ENCODE assay signal across 9 mouse cellular contexts in the genomic region with DNA sequence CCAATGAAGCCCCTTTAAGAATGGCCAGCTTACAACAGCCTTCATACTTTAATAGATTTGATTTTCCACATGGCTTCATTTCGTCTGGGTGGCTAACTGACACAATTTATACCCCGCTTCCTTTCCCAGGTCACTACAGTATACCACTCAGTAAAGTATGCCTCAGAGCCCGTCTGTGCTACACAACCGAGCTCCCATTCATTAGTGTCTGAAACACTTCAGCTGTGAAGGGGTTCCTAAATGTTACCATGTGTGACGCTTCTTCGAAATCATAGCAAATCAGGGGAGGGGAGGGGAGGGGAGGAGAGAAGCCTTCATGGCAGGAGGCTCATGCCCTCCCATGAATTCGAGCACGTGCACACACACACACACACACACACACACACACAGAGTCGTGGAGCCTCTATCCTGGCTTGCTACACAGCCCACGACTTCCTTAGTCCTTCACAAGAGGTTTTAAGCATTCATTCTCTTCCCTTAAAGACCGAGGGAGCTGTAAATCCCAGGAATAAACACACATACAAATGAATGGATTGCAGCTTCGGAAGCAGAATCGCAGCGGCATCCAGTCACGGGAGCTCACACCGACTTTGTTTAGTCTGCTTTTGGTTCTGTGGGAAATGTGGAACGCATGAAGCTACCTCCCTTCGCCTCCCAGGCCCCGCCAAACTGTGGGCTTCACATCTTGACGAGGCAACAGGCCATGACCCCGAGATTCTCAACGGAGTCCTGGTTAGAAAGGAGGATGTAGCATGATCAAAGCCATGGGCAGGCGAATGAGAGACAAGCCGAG.
A peak's percentile ranks its signal among the peaks of the same experiment; 100 is the strongest.
DNase-seq lines count a peak whose midpoint lies in the region; ATAC-seq lines count a peak whose summit lies in the region.
"Had no signal": no experiment of that assay in that cellular context is flagged by ENCODE, and none has a peak within 500 bp of the region (broad histone marks: within the 10 kb centered on the region; RNA-seq: fewer than 3 reads in every experiment).

No protein-coding gene starts in this region.

- ATAC-seq in heart, embryonic 12.5 days (ENCODE audit: insufficient number of reproducible peaks, low FRiP score): no peak
- no peak for ATAC-seq in heart, embryonic 11.5 days (replicated peaks; ENCODE audit: insufficient number of reproducible peaks, low FRiP score, low TSS enrichment)
- ATAC-seq in limb, embryonic 12.5 days (ENCODE audit: insufficient number of reproducible peaks, insufficient read depth, low FRiP score, low TSS enrichment, low read depth): peak; percentile 75; the same call in 1 of the 2 replicates
- peak; percentile 65 for ATAC-seq in neural tube, embryonic 12.5 days (ENCODE audit: low FRiP score, low read depth)
- ATAC-seq in CD4-positive, CD25-positive, alpha-beta regulatory T cell, adult 4 months: no peak

- no peak overlapping the region for H3K4me3 ChIP-seq in heart, embryonic 12.5 days
- H3K4me3 ChIP-seq in heart, embryonic 11.5 days (ENCODE audit: low read depth, low read length): no peak overlapping the region
- no peak overlapping the region for H3K4me3 ChIP-seq in forebrain, embryonic 10.5 days
- no peak overlapping the region for H3K4me3 ChIP-seq in limb, embryonic 12.5 days (replicated peaks)
- H3K4me3 ChIP-seq in neural tube, embryonic 12.5 days: no peak overlapping the region
- H3K4me3 ChIP-seq: heart, embryonic 15.5 days had no signal

- DNase-seq in forebrain, embryonic 10.5 days (ENCODE audit: extremely low spot score, low spot score): no peak
- DNase-seq in adrenal gland, adult 2 months: no peak
- no peak for DNase-seq in frontal cortex, adult 2 months (ENCODE audit: extremely low spot score in 1 of 2, low spot score in 1 of 2)

- H3K4me1 ChIP-seq in heart, embryonic 12.5 days (replicated peaks): peaks cover 2% of the 10 kb centered on the region; the same call in 1 of the 2 replicates
- H3K4me1 ChIP-seq in heart, embryonic 11.5 days (ENCODE audit: control insufficient read depth, insufficient read depth, low read length): no peaks in the 10 kb centered on the region; the same call in 1 of the 2 replicates
- H3K4me1 ChIP-seq in forebrain, embryonic 10.5 days: peaks cover 52% of the 10 kb centered on the region
- peaks cover 67% of the 10 kb centered on the region for H3K4me1 ChIP-seq in limb, embryonic 12.5 days (replicated peaks)
- H3K4me1 ChIP-seq in neural tube, embryonic 12.5 days: peaks cover 19% of the 10 kb centered on the region
- H3K4me1 ChIP-seq: heart, embryonic 15.5 days had no signal

- no peaks in the 10 kb centered on the region for H3K27me3 ChIP-seq in heart, embryonic 12.5 days (replicated peaks)
- no peaks in the 10 kb centered on the region for H3K27me3 ChIP-seq in heart, embryonic 11.5 days (ENCODE audit: control insufficient read depth, insufficient read depth, low read length)
- no peaks in the 10 kb centered on the region for H3K27me3 ChIP-seq in forebrain, embryonic 10.5 days (ENCODE audit: poor library complexity, severe bottlenecking)
- H3K27me3 ChIP-seq in limb, embryonic 12.5 days: no peaks in the 10 kb centered on the region
- H3K27me3 ChIP-seq in neural tube, embryonic 12.5 days (replicated peaks): no peaks in the 10 kb centered on the region
- H3K27me3 ChIP-seq: heart, embryonic 15.5 days had no signal

- no peak overlapping the region for H3K27ac ChIP-seq in heart, embryonic 12.5 days (ENCODE audit: poor library complexity, severe bottlenecking)
- H3K27ac ChIP-seq in heart, embryonic 11.5 days (ENCODE audit: low read depth, low read length): no peak overlapping the region
- peak overlapping the region; percentile 69 for H3K27ac ChIP-seq in forebrain, embryonic 10.5 days
- peak overlapping the region; percentile 81 for H3K27ac ChIP-seq in limb, embryonic 12.5 days
- no peak overlapping the region for H3K27ac ChIP-seq in neural tube, embryonic 12.5 days
- H3K27ac ChIP-seq: heart, embryonic 15.5 days had no signal

- no peaks in the 10 kb centered on the region for H3K9me3 ChIP-seq in heart, embryonic 12.5 days (replicated peaks)
- no peaks in the 10 kb centered on the region for H3K9me3 ChIP-seq in heart, embryonic 11.5 days (replicated peaks; ENCODE audit: control insufficient read depth, low read length)
- H3K9me3 ChIP-seq in forebrain, embryonic 10.5 days: no peaks in the 10 kb centered on the region
- H3K9me3 ChIP-seq in limb, embryonic 12.5 days: no peaks in the 10 kb centered on the region
- no peaks in the 10 kb centered on the region for H3K9me3 ChIP-seq in neural tube, embryonic 12.5 days
- H3K9me3 ChIP-seq: heart, embryonic 15.5 days had no signal

- H3K36me3 ChIP-seq in heart, embryonic 12.5 days: 0 out of 2 replicates have a peak, but pooled peaks cover 12% of the 10 kb centered on the region
- H3K36me3 ChIP-seq in heart, embryonic 11.5 days (ENCODE audit: control insufficient read depth, insufficient read depth, low read length): no peaks in the 10 kb centered on the region
- peaks cover 90% of the 10 kb centered on the region for H3K36me3 ChIP-seq in forebrain, embryonic 10.5 days (replicated peaks)
- H3K36me3 ChIP-seq in limb, embryonic 12.5 days: peaks cover 29% of the 10 kb centered on the region
- no peaks in the 10 kb centered on the region for H3K36me3 ChIP-seq in neural tube, embryonic 12.5 days
- H3K36me3 ChIP-seq: heart, embryonic 15.5 days had no signal

- H3K4me2 ChIP-seq in heart, embryonic 12.5 days: no peak overlapping the region
- H3K4me2 ChIP-seq in heart, embryonic 11.5 days: no peak overlapping the region
- peak overlapping the region; percentile 32 for H3K4me2 ChIP-seq in limb, embryonic 12.5 days
- peak overlapping the region; percentile 22 for H3K4me2 ChIP-seq in neural tube, embryonic 12.5 days (replicated peaks)
- H3K4me2 ChIP-seq: heart, embryonic 15.5 days had no signal

- WGBS in heart, embryonic 12.5 days: 78% methylated on average over 24 of the region's 24 CpGs
- WGBS in heart, embryonic 11.5 days (ENCODE audit: insufficient replicate concordance): 64% methylated on average over 24 of the region's 24 CpGs
- WGBS in forebrain, embryonic 10.5 days: 59% methylated on average over 24 of the region's 24 CpGs
- 22% methylated on average over 24 of the region's 24 CpGs for WGBS in limb, embryonic 12.5 days
- 46% methylated on average over 24 of the region's 24 CpGs for WGBS in neural tube, embryonic 12.5 days

- 0 out of 2 replicates have a peak overlapping the region, but pooled peaks have one; percentile 12 for H3K9ac ChIP-seq in heart, embryonic 12.5 days
- no peak overlapping the region for H3K9ac ChIP-seq in heart, embryonic 11.5 days (ENCODE audit: low read depth, low read length)
- H3K9ac ChIP-seq in limb, embryonic 12.5 days (replicated peaks): no peak overlapping the region
- H3K9ac ChIP-seq in neural tube, embryonic 12.5 days: no peak overlapping the region
- H3K9ac ChIP-seq: heart, embryonic 15.5 days had no signal

Comparison
In these comparisons a context has a peak if more than half of its experiments do, and no peak if none do; other contexts are left out.
1. ATAC-seq: peak in limb, embryonic 12.5 days (single experiment) and neural tube, embryonic 12.5 days (single experiment); none in heart, embryonic 12.5 days (single experiment), heart, embryonic 11.5 days (single experiment) and CD4-positive, CD25-positive, alpha-beta regulatory T cell, adult 4 months (single experiment).
2. H3K27ac ChIP-seq: peak in forebrain, embryonic 10.5 days (single experiment) and limb, embryonic 12.5 days (single experiment); none in heart, embryonic 12.5 days (single experiment), heart, embryonic 11.5 days (single experiment) and neural tube, embryonic 12.5 days (single experiment).
3. H3K4me2 ChIP-seq: peak in limb, embryonic 12.5 days (single experiment) and neural tube, embryonic 12.5 days (single experiment); none in heart, embryonic 12.5 days (single experiment) and heart, embryonic 11.5 days (single experiment).